Mouse (Mus musculus) kidney, adult 2 months (tissue): ENCODE results near the gene Spn.

ENCODE experiments used
- CTCF ChIP-seq: fragments of 200-500 bp; conservative IDR thresholded peaks from 2 replicates; pipeline ENCODE4 v1.5.1; 2011; ENCODE audit warnings: low read depth, mild to moderate bottlenecking, control low read depth, low read length, moderate library complexity, mixed read lengths; ENCODE audit not compliant: insufficient read depth, insufficient read length
- POLR2A ChIP-seq: fragments of 200-500 bp; IDR thresholded peaks from one replicate; pipeline ENCODE4 v1.6.1; 2011; ENCODE audit warnings: low read depth, low read length, control low read depth

DNA sequence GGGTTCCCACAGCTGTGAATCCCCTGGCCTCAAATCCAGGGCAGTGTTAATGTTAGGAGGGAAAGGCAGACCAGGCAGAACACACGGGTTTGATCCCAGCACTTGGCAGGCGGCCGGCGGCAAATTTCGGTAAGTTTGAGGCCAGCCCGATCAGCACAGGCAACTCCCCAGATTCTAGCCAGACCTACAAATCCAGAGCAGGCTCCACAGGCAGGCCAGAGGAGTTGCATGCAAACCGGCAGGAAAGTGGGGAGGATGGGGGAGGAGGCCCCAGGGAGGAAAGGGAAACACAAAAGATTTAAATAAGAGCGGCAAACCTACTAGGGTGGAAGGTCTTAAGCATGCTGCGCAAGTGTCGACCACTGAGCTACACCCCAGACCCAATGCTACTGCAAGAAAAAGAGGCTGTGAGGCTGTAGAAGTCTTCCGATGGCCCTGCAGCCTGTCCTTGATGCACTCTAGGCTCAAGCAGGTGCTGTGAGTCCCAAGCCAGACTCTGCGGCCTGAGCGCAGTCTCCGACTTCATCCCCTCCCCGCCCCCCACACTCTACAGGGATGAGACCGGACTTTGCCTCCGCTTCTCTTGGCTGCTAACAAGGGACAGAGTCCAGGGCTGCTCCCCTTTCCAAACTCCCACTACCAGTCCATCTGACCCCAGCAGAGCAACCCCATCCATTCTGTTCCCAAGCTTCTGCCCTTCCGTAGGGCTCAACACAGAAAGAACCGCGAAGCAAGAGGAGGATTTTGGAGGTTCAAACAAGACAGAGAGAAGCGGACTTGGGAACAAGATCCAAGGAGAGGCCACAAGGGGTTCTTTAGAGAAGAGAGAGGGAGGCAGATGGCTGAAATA is 16.3 kb downstream of the Spn start:
- TF ChIP-seq POLR2A, result peak; percentile 36
- TF ChIP-seq CTCF, result no peak
